Mouse (Mus musculus): ENCODE measurements around the gene Lrmp. TPM values are rescaled to one million over a fixed set of nuclear protein-coding genes. Genes with fewer than 3 reads are reported as not detected.
A peak's percentile ranks its signal among the peaks of the same experiment; 100 is the strongest.

The Lrmp gene
- polyA plus RNA-seq, 1 experiment: 1.0 TPM

DNA sequence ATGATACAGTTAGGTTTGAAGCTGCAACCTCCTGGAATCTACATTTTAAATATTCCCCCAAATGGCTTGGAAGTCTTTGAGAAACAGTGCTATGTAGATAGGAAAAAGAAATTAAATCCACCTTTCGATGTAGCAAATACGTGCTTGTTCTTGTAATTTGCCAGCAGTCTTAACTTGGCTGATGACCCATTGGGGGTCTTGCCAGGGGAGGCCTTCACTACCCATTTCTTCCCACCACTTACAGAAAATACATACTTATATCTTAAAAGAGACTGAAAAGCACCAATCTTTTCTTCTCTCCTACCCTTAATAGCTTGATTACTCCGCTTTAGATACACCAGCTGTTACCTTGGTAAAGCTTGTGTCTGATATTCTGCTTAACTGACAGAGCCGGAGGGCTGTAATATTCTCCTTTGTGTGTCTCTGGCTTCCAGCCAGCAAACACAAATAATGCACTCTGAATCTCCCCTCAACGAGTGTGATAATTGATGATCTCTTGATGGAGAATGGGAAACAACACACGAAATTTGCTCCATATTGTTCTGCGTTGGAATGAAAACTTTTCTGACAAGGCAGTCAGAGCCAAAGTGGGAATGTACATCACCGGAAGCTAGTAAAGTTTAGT, 94.7 kb downstream of the Lrmp start:
- TF ChIP-seq POLR2A (IDR thresholded peaks at IDR 0.05; ENCODE audit: borderline replicate concordance, extremely low read depth, insufficient read depth, insufficient read length, poor library complexity, severe bottlenecking) (no peak), CTCF (IDR thresholded peaks at IDR 0.05; ENCODE audit: borderline replicate concordance, extremely low read depth, insufficient read depth, insufficient read length) (no peak)
- DNase-seq (ENCODE audit: low read depth): no peak

GRCm38 (mm10) chr6:145210816-145211338, 95.4 kb downstream of the Lrmp start, which contains the start of the genes Casc1 and Etfrf1:
Gene Casc1, minus strand, starts transcription at chr6:145211005.
Gene Etfrf1, plus strand, starts transcription at chr6:145211134.
- TF ChIP-seq POLR2A (IDR thresholded peaks at IDR 0.05; ENCODE audit: borderline replicate concordance, extremely low read depth, insufficient read depth, insufficient read length, poor library complexity, severe bottlenecking) (peak; percentile 89; the same call in 1 of the 2 replicates), CTCF (IDR thresholded peaks at IDR 0.05; ENCODE audit: borderline replicate concordance, extremely low read depth, insufficient read depth, insufficient read length) (no peak)

GRCm38 (mm10) chr6:145211376-145212305, 96.2 kb downstream of the Lrmp start:
- no peak for DNase-seq (ENCODE audit: low read depth)
- TF ChIP-seq CTCF (IDR thresholded peaks at IDR 0.05; ENCODE audit: borderline replicate concordance, extremely low read depth, insufficient read depth, insufficient read length) (no peak), POLR2A (IDR thresholded peaks at IDR 0.05; ENCODE audit: borderline replicate concordance, extremely low read depth, insufficient read depth, insufficient read length, poor library complexity, severe bottlenecking) (no peak)

More at GRCm38 (mm10) chr6:145210816-145211338, 95.4 kb downstream of the Lrmp start, which contains the start of the genes Casc1 and Etfrf1:
- DNase-seq (ENCODE audit: low read depth): peak; percentile 100

DNA sequence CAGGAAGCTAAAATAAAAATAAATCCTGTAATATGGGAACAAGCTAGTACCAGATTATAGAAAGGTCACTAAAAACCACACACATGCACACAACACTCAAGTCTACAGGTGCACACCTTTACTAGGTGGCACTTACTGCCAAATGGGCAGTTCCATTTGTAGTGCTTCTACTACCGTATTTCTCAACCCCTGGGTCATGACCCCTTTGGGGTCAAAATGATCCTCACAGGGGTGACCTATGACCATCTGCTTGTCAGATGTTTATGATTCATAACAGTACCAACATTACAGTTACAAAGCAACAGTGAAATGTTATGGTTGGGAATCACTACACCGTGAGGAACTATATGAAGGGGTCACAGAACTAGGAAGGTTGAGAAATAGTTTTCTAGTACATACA, 98.5 kb downstream of the Lrmp start:
- no peak for DNase-seq (ENCODE audit: low read depth)

GRCm38 (mm10) chr6:145215826-145216225, 100.4 kb downstream of the Lrmp start:
- TF ChIP-seq CTCF (IDR thresholded peaks at IDR 0.05; ENCODE audit: borderline replicate concordance, extremely low read depth, insufficient read depth, insufficient read length): no peak
- no peak for TF ChIP-seq POLR2A (IDR thresholded peaks at IDR 0.05; ENCODE audit: borderline replicate concordance, extremely low read depth, insufficient read depth, insufficient read length, poor library complexity, severe bottlenecking)
- no peak for DNase-seq (ENCODE audit: low read depth)

More for the DNA sequence above, 98.5 kb downstream of the Lrmp start:
- TF ChIP-seq POLR2A (IDR thresholded peaks at IDR 0.05; ENCODE audit: borderline replicate concordance, extremely low read depth, insufficient read depth, insufficient read length, poor library complexity, severe bottlenecking) (no peak), CTCF (IDR thresholded peaks at IDR 0.05; ENCODE audit: borderline replicate concordance, extremely low read depth, insufficient read depth, insufficient read length) (no peak)

GRCm38 (mm10) chr6:145224246-145224645, 108.8 kb downstream of the Lrmp start:
- TF ChIP-seq CTCF (IDR thresholded peaks at IDR 0.05; ENCODE audit: borderline replicate concordance, extremely low read depth, insufficient read depth, insufficient read length): no peak
- no peak for DNase-seq (ENCODE audit: low read depth)

Other genes with a start within 250 kb of the Lrmp start
- gene Bcat1, start 39.5 kb upstream of the Lrmp start, polyA plus RNA-seq (2012; rRNA removed): 14.2 and 34.6 TPM in 2 replicates
- gene Casc1, start 95.4 kb downstream of the Lrmp start, polyA plus RNA-seq (2012; rRNA removed): 1.5 and 1.8 TPM in 2 replicates
- gene Etfrf1, start 95.5 kb downstream of the Lrmp start, polyA plus RNA-seq (2012; rRNA removed): 15.4 and 16.0 TPM in 2 replicates
- 54.3 and 57.5 TPM in 2 replicates for gene Kras, start 134.6 kb downstream of the Lrmp start, polyA plus RNA-seq (2012; rRNA removed)